Mouse (Mus musculus) right cerebral cortex, postnatal 4 days (tissue): ENCODE measurements around the gene Lyve1.
A peak's percentile ranks its signal among the peaks of the same experiment; 100 is the strongest.
"Not testable (repeated sequence)": the region's sequence is repeated elsewhere in the genome, so short reads cannot be mapped to it uniquely, and the experiment has no call there.

ENCODE experiments used
- DNase-seq: peaks from one replicate; pipeline ENCODE4 v3.0.0-alpha.2; 2022

Gene Lyve1

GRCm38 (mm10) chr7:110862751-110863289 lies at the start of gene Lyve1:
Gene Lyve1, minus strand, starts transcription at chr7:110863239.
- DNase-seq, result no peak

- no peak for DNase-seq
These were observed 45.4 kb upstream of the Lyve1 start for GRCm38 (mm10) chr7:110908209-110909144.

DNA sequence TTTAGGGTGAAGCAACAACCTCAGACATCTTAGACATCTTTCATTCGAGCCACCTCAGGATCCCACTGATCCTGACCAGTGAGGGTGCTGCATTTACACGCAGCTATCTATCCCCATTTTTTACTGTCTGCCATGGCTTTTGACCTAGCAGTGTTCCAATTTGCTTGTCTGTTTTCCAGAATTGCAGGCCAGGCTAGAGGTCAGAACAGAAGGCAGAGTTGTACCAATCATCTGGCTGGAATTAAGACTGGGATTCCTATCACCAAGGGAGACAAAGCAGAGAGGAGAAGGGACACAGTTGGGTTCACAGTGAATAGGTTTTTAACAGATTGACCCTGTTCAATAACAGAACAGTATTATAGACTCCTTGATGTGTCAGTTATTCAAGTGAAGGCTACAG lies 43.5 kb upstream of the Lyve1 start:
- DNase-seq, result no peak

DNA sequence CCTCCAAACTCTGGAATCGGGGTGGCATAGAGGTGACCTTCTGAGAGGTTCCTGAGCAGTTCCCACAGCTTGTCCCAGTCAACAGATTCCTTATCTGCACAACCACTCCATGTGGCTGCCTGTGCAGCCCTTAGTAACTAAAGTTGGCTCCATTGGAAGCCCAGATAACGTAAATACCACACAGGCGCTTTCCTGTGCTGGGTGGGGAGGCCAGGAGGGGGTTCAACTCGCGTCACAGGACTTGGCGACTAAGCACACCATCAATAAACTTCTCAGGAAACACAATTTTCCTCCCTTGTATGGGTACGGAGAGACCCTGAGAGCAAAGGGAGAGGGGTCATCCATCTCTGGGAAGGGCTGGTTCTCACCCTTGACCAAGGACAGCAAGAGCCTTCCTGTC lies 40.2 kb upstream of the Lyve1 start:
- no peak for DNase-seq

- no peak for DNase-seq
These were observed 34.2 kb upstream of the Lyve1 start for GRCm38 (mm10) chr7:110897202-110897601.

DNA sequence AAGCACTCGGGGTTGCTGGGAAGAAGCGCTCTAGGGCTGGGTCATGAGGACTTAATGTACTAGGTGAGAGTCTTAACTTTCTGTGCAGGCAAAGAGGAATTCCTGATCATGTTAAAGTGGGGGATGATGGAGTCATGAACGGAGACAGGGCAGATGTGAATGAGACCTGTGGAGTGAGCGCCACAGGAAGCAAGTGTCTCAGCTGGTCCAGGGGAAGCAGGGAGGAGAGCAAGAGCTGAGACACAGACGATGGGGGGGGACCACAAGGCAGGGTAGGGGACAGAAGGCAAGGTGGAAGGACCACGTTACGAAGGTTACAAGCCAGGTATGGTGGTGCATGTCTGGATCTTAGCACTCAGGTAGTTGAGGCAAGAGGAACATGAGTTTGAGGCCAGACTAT lies 33.4 kb upstream of the Lyve1 start:
- DNase-seq, result no peak

DNA sequence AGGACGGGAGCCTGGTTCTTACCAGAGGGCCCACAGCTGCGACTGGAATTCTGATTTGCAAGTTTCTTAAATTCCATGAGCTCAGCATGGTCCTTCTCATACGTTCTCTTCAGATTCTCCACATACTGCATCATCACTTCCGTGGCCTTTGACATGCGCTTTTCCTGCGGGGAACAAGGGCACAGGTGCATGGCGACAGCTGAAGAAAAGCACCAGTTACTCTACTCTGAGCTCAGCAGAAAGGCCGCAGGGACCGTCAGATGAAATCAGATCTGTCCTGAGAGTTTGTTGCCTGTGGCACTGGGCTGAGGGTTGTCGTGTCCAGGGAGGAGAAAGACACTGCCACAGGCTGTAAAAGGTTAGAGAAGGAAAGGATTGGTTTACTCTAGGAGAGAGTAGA lies 32.7 kb upstream of the Lyve1 start:
- not testable (repeated sequence) for DNase-seq

- DNase-seq, result no peak
These were observed 31.6 kb upstream of the Lyve1 start for GRCm38 (mm10) chr7:110894673-110895072.

- DNase-seq, result no peak
These were observed 31.0 kb upstream of the Lyve1 start for GRCm38 (mm10) chr7:110893943-110894610.

GRCm38 (mm10) chr7:110891501-110891986 lies 28.5 kb upstream of the Lyve1 start:
- no peak for DNase-seq

DNA sequence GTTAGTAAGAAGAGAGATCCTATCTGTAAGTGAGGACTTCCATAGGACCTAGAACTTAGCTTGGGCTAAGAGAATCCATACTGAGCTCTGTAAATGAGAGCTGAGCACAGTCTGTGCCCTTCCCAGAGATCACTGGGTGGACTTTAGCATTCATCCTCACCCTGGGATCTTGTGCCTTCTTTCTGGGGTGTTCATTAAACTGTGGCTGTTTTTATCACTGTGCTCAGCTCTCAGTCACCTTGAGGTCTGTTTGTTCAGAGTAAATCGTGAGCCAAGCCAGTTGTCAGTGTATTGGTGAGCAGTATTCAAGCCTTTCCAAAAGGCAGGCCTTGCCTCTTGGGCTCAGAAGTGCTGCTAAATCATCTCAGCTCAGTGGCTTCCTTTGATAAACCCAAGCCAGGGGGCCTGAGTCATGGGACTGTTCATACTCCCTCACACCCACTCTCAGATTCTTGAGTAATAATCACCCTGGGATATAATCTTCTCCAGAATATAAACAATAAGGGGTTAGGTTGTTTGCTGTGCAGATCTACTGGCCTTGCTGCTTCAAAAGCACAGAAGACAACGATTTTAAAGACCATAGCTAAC lies 18.8 kb upstream of the Lyve1 start:
- DNase-seq, result no peak

DNA sequence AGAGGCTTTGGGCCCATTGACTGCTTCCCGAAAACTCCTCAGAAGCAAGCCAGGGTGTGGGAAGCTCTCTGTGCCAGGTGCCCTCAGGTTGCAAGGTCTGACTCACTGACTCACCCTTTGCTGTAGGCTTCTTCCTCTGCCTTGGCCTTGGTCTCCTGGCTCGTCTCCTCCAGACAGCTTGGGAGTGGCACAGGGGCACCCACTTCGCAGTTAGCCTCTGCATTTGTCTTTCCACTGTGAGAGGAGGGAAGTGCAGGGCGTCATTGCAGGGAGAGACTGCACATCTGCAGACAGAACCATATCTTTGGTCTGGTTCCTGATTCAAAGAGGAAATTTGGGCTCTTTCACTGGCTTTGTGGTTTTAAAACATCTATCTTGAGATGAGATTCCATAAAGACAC lies 15.0 kb upstream of the Lyve1 start:
- no peak for DNase-seq

DNA sequence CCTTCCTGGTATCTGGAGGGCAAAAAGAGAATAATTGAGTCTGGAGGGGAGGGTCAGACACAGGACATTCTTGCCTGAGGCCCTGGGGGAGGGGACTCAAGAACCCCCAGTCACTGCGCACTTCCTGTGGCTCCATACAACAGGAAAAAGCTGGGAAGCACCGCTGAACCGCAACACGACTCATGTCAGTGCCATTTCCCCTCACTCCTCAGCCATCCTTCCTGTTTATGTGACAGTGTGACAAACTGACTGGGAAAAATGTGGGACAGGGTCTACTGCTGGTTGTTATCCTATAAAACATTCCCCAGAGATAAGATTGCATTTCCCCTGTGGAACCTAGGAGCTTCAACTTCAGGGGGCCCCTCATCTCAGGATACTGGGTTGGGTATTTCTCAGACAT lies 13.9 kb upstream of the Lyve1 start:
- DNase-seq, result no peak

DNA sequence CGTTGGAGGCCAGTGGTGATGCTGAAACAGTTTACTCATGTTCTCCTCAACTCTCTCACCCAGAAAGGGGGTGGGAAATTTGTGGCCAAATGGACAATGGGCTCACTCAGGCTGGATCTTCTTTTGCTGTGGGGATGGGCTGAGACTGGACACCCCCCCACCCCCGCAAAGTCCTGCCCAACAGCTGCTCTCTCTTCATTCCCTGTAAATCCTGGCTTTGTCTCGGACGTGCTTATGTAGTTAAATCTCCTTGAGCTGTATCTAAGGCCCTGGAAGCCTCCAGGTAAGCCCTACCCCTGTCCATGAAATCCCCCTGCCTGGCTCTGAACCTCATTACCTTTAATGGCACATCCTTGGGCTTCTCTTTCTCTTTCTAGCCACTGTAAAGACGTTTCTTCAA lies 5.8 kb upstream of the Lyve1 start:
- no peak for DNase-seq

- DNase-seq, result no peak
These were observed 4.1 kb upstream of the Lyve1 start for GRCm38 (mm10) chr7:110867116-110867515.

DNA sequence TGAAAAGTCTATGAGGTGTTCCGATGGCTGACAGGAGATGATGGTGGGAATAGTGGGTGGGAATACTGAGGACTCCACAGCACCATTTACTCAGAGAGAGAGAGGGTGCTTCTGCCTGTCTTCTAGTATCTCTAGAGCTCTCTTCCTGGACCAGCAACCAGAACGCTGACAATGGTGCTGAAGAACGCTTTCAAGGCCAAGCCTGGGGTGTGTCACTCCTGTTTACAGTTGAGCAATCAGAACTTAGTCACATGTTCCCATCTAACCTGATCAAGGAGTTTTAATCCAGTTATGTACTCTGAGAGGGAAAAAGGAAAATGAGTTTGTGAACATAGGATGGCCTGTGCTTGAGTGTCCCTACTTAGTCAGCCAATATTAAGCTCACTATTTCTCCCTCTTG lies 3.0 kb upstream of the Lyve1 start:
- no peak for DNase-seq

DNA sequence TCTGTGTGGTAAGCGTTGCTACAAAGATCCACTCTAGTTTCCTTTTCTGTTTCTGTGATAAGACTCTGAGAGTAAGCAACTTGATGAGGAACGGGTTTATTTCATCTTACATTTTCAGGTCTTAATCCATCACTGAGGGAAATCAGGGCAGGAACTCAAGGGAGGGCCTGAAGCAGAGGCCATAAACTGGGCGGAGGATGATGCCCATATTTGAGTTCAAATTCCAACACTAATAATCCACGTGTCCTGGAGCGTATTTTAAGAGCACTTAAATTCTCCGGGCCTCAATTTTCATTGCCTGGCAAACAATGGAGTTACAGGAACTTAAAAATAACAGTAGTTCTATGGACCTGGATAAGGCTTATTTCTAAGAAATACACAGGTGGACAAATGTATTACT lies 2.5 kb upstream of the Lyve1 start:
- DNase-seq, result no peak

GRCm38 (mm10) chr7:110865038-110865437 lies 2.0 kb upstream of the Lyve1 start:
- DNase-seq, result peak; percentile 7

DNA sequence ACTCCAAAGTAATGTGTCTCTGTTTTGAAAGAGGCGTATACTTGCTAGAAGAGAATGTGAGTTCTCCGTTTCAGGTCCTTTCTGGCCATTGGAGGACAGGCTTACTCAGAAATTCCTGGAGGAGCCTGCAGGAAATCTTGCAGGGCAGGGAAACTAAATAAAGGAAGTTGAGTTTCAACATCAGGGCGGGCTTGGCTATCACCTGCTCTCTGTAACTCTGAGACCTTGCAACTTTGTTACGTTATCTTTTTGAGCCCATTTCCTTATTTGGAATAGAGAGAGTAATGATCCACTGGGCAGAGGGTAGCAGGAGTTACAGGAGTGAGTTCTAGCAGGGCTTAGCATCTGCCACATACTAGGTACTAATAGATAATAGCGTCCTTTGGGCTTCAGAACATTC lies 2.9 kb downstream of the Lyve1 start:
- DNase-seq, result no peak

DNA sequence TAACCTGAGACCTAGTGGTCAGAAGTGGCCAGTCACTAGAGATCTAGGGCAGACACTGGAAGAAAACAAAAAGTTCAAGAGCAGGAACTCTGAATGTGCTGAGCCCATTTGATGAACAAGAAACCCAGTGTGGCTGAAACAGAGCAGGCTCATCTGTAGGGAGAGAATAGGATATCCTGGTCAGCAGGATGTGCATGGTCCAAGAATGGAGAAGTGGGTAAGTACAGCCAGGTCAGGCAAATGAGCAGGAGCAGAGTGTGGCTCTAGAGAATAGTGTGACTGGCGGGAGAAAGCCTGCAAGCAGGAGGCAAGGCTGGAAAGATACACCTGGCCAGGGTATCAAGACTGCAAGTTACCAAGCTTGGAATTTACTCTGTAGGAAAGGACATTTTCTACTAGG lies 7.4 kb downstream of the Lyve1 start:
- no peak for DNase-seq

GRCm38 (mm10) chr7:110854927-110855546 lies 8.0 kb downstream of the Lyve1 start:
- peak; percentile 11 for DNase-seq

- no peak for DNase-seq
These were observed 8.5 kb downstream of the Lyve1 start for GRCm38 (mm10) chr7:110854519-110854918.

DNA sequence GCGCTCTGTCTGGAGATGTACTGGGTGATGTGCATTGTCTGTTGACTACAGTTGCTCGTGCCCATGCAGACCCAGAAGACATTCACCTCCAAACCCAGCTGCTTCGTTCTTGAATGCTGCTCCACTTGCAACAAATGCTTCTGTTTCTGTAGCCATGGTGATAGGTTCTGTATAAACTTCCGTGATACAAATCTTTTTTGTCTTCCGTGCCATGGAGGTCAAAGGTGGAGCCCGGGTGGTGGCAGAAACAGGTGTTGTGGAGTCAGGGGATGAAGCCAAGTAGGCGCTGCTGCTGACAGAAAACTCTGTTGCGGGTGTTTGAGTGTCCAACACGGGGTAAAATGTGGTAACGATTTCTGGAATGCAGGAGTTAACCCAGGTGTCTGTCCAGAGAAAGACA lies 9.4 kb downstream of the Lyve1 start:
- DNase-seq, result peak; percentile 19
